Mouse (Mus musculus) lung, embryonic 14.5 days (tissue): ENCODE data around the gene Cdc42ep4. TPM values are rescaled to one million over a fixed set of nuclear protein-coding genes. Genes with fewer than 3 reads are reported as not detected.

ENCODE experiments used
- ATAC-seq: fragments of 200-750 bp; cut with Nextera tagmentation; 2 replicates; pipeline ENCODE4 v1.8.0; 2017; ENCODE audit warnings: mild to moderate bottlenecking, moderate TSS enrichment, moderate library complexity; ENCODE audit not compliant: insufficient read depth
- DNase-seq: peaks from one replicate; pipeline ENCODE4 v3.0.0-alpha.2; 2015
- H3K27ac ChIP-seq: fragments of 300-500 bp; sonication (generic); 2 replicates; pipeline ENCODE4 v1.5.1; 2014; ENCODE audit warnings: low read depth, mild to moderate bottlenecking, moderate library complexity
- H3K27me3 ChIP-seq: fragments of 300-500 bp; sonication (generic); 2 replicates; pipeline ENCODE4 v1.6.1; 2014; ENCODE audit warnings: low read length, control low read depth; ENCODE audit not compliant: insufficient read depth
- H3K36me3 ChIP-seq: fragments of 300-500 bp; sonication (generic); 2 replicates; pipeline ENCODE4 v1.6.1; 2014; ENCODE audit warnings: control low read depth; ENCODE audit not compliant: insufficient read depth
- H3K4me1 ChIP-seq: fragments of 300-500 bp; sonication (generic); 2 replicates; pipeline ENCODE4 v1.6.1; 2014; ENCODE audit warnings: antibody characterized with exemption, control low read depth; ENCODE audit not compliant: insufficient read depth
- H3K4me2 ChIP-seq: fragments of 300-500 bp; sonication (generic); 2 replicates; pipeline ENCODE4 v1.6.1; 2014; ENCODE audit warnings: mild to moderate bottlenecking
- H3K4me3 ChIP-seq: fragments of 300-500 bp; sonication (generic); 2 replicates; pipeline ENCODE4 v1.5.1; 2014; ENCODE audit warnings: low read depth, low read length
- H3K9ac ChIP-seq: fragments of 300-500 bp; sonication (generic); 2 replicates; pipeline ENCODE4 v1.6.1; 2014
- H3K9me3 ChIP-seq: fragments of 300-500 bp; sonication (generic); 2 replicates; pipeline ENCODE4 v1.6.1; 2016; ENCODE audit warnings: low read depth, low read length, control low read depth
- CTCF ChIP-seq: IDR thresholded peaks from 2 replicates; pipeline ENCODE4 v1.5.1; 2016; ENCODE audit warnings: antibody characterized with exemption, low read depth
- WGBS: fragments of 180-500 bp; shearing (Covaris S2); extraction: QIAGEN DNeasy Blood & Tissue Kit; methylation state at CpG from one replicate; pipeline ENCODE4 v1.1.7; 2014; 5-methylcytosine and 5-hydroxymethylcytosine counted together
- polyA plus RNA-seq: library from polyadenylated mRNA; unstranded; fragments of >200 nt; fragmentation: Nextera tagmentation; extraction: Ambion mirVana; gene quantifications from 2 replicates; pipeline ENCODE4 v1.2.1, GENCODE M21; 2014

The Cdc42ep4 gene
- polyA plus RNA-seq, 1 experiment from 2014 or later: 86.6 TPM

DNA sequence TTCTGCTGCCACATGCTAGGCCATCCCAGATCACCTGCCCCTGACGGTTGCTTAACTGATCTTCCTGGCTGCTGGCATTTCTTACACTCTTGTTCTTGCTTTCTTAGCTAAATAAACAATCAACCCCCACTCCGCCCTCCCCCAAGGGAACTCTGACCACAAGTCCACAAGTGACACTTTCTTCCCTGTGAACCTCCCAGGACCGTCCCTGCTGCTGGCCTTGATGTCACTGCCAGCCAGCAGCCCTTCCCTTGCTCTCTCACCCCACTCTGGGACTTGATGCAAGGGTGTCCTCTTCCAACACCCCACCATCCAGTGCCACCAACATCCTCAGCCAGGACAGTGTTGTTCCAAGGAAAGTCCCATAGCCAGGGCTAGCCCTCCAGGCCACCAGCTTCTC, 20.8 kb downstream of the Cdc42ep4 start:
- Histone ChIP-seq H3K9me3 (no peaks in the 10 kb centered on the region), H3K36me3 (peaks cover 53% of the 10 kb centered on the region), H3K4me2 (no peak overlapping the region), H3K4me1 (peaks cover 22% of the 10 kb centered on the region), H3K4me3 (no peak overlapping the region), H3K9ac (no peak overlapping the region), H3K27me3 (no peaks in the 10 kb centered on the region), H3K27ac (no peak overlapping the region)
- no peak for ATAC-seq
- TF ChIP-seq CTCF: no peak
- 32% methylated on average over 3 of the region's 3 CpGs for WGBS
- DNase-seq: no peak

DNA sequence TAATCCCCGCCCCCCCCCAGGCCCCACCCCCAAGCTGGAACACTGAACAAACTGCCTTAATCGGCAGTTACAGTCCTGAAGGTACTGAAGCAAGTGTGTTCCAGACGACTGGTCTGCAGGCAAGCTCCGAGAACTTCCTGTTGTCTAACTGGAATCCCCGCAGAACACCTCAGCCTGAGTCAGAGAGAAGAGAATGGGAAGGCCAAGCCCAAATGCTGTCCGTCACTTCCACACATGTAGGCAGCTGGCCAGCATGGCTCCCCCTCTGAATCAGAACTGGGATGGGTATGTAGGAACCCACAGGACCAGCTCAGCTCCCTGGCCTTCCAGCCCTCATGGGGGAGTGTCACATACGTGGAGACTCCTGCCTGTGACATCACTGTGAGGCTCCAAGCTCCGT, 21.8 kb downstream of the Cdc42ep4 start:
- H3K4me2 ChIP-seq: no peak overlapping the region
- no peak for TF ChIP-seq CTCF
- ATAC-seq: no peak
- no peak overlapping the region for H3K27ac ChIP-seq
- H3K27me3 ChIP-seq: no peaks in the 10 kb centered on the region
- H3K36me3 ChIP-seq: peaks cover 58% of the 10 kb centered on the region
- WGBS: 48% methylated on average over 8 of the region's 8 CpGs
- H3K4me3 ChIP-seq: no peak overlapping the region
- DNase-seq: no peak
- H3K9ac ChIP-seq: no peak overlapping the region
- H3K4me1 ChIP-seq: peaks cover 12% of the 10 kb centered on the region
- H3K9me3 ChIP-seq: no peaks in the 10 kb centered on the region

DNA sequence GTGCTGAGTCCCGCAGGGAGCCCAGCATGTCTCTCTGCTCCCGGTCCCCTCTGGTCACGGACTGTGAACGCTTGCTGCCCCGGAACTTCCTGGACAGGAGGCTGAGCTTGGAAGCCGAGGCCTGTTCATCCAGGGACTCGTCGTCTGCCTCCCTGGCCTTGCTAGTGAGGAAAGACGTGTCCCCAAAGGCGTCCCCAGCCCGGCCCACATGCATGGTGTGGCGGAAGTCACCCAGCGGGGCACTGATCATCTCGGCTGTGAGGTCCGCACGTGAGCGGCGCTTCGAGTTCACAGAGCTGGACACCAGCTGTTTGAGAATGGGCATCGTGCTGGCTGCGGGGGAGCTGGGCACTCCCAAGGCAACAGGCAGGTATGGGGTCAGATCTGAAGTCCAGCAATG, 22.4 kb downstream of the Cdc42ep4 start:
- H3K27ac ChIP-seq: no peak overlapping the region
- no peak for ATAC-seq
- WGBS: 78% methylated on average over 21 of the region's 21 CpGs
- peaks cover 62% of the 10 kb centered on the region for H3K36me3 ChIP-seq
- H3K9me3 ChIP-seq: no peaks in the 10 kb centered on the region
- no peaks in the 10 kb centered on the region for H3K27me3 ChIP-seq
- no peak overlapping the region for H3K4me2 ChIP-seq
- no peak for TF ChIP-seq CTCF
- no peak overlapping the region for H3K9ac ChIP-seq
- peaks cover 5% of the 10 kb centered on the region for H3K4me1 ChIP-seq
- H3K4me3 ChIP-seq: no peak overlapping the region
- no peak for DNase-seq

DNA sequence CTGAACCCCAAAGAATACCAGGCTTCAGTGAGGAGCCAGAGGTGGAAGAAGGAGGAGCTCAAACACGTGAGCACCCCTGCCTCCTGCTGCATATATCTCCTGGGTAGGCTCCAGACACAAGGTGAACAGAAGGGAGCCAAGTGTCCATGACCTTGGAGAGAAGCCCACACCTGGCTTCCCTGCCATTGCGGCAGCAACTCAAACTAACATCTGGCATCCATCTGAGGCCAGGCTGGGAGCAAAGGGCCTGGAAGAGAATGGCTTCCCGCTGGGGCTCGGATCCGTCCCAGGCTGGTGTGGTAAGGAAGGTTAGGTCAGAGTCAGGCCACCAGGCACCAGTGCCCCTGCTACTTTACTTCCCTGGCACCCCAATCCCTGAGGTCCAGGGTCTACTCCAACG, 23.7 kb downstream of the Cdc42ep4 start:
- Histone ChIP-seq H3K36me3 (peaks cover 63% of the 10 kb centered on the region), H3K4me3 (no peak overlapping the region), H3K9ac (no peak overlapping the region), H3K4me1 (no peaks in the 10 kb centered on the region; the same call in none of the 2 replicates), H3K9me3 (no peaks in the 10 kb centered on the region), H3K4me2 (no peak overlapping the region), H3K27ac (peak overlapping the region; percentile 3; the same call in 1 of the 2 replicates), H3K27me3 (no peaks in the 10 kb centered on the region)
- DNase-seq (no peak), ATAC-seq (no peak)
- no peak for TF ChIP-seq CTCF
- 55% methylated on average over 6 of the region's 6 CpGs for WGBS

DNA sequence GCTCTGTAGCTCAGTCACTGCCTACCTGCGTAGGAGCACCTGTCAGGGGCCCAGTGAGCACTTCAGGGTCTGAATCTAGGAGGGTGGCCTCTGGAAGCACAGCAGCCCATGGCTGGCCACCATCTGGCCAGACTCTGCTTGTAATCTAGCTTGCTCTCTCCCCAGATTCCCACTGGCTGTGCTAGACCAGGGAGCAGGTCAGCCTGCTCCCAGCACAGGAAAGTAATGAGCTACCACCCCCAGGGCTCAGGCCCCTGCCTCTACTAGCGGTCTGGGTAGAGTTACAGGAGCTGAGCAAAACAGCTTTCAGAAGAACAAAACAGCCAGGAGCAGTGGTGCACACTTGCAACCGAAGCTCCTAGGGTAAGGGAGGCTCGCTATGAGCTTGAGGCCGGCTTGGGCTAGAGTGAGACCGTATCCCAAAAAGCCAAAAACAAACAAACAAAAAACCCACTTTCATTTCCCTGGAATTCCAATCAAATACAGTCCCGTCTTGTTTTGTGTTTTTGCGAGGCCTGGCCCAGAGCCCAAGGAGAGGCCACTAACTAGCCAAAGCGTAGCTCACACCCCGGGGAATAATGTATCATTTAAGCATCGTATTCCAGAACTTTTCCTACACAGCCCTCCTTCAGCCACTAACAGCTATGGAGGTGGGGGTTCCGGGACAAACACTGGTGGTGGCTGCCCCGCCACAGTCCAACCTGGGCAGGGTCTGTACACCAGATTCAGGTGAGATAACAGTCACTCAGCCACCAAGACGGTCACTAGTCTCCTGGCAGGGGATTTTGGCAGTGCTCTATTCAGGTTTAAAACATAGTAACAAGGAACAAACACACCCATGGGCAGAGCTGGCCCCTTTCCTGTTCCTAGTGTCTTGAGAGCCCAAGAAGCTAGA, 24.4 kb downstream of the Cdc42ep4 start:
- Histone ChIP-seq H3K27ac (peak overlapping the region; percentile 31; the same call in 1 of the 2 replicates), H3K27me3 (no peaks in the 10 kb centered on the region), H3K4me1 (no peaks in the 10 kb centered on the region; the same call in none of the 2 replicates), H3K4me2 (no peak overlapping the region), H3K4me3 (no peak overlapping the region), H3K9ac (no peak overlapping the region), H3K9me3 (no peaks in the 10 kb centered on the region), H3K36me3 (peaks cover 61% of the 10 kb centered on the region)
- no peak for TF ChIP-seq CTCF
- WGBS: 72% methylated on average over 14 of the region's 14 CpGs
- DNase-seq (peak; percentile 60), ATAC-seq (no peak)

DNA sequence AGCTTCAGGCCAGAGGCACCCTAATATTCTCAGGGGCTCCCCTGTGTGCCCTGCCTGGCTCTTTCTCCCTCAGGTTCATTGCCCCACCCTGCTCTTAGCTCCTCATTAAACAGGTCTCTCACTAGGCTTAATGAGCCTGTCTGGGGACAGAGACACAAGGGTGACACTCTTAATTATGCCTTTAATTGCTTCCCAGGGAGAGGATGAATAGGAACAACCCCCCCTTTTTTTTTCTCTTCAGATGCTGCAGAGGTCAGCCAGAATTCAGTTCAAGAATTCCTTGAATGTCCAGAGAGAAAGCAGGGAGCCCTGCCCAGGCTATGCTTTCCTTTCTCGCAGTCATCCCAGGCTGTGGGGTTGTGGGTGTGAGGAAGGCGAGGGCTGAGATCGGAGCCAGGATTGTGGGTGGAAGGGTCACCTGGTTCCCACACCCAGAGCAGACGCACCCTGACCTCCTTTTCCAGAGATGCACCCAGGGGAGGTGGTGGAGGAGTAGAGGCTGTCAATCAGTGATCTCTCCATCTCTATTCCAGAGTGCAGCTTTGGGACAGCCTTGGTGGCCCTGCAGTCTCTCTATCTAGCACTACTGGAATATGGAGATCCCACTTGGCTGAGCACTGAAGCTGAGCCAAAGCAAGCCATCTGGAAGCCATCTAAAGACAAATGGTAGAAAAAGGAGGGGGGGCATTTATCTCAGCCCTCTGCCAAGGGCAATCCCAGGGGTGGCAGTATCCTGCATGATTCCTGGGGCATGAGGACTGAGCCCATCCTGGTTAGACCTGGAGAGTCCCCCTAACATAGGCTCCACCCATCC, 26.2 kb downstream of the Cdc42ep4 start:
- Histone ChIP-seq H3K27ac (peak overlapping the region; percentile 12; the same call in 1 of the 2 replicates), H3K9me3 (no peaks in the 10 kb centered on the region), H3K36me3 (peaks cover 60% of the 10 kb centered on the region), H3K4me1 (no peaks in the 10 kb centered on the region; the same call in none of the 2 replicates), H3K4me3 (no peak overlapping the region), H3K4me2 (no peak overlapping the region), H3K9ac (no peak overlapping the region), H3K27me3 (no peaks in the 10 kb centered on the region)
- WGBS: 78% methylated on average over 4 of the region's 4 CpGs
- DNase-seq (peak; percentile 55), ATAC-seq (peak; percentile 18; the same call in 1 of the 2 replicates)
- no peak for TF ChIP-seq CTCF
